Mouse (Mus musculus): ENCODE measurements around the gene Vkorc1l1. TPM values are rescaled to one million over a fixed set of nuclear protein-coding genes. Genes with fewer than 3 reads are reported as not detected.

The Vkorc1l1 gene
- total RNA-seq, 2 experiments from 2014 or later = 16.2 to 17.4 TPM

DNA sequence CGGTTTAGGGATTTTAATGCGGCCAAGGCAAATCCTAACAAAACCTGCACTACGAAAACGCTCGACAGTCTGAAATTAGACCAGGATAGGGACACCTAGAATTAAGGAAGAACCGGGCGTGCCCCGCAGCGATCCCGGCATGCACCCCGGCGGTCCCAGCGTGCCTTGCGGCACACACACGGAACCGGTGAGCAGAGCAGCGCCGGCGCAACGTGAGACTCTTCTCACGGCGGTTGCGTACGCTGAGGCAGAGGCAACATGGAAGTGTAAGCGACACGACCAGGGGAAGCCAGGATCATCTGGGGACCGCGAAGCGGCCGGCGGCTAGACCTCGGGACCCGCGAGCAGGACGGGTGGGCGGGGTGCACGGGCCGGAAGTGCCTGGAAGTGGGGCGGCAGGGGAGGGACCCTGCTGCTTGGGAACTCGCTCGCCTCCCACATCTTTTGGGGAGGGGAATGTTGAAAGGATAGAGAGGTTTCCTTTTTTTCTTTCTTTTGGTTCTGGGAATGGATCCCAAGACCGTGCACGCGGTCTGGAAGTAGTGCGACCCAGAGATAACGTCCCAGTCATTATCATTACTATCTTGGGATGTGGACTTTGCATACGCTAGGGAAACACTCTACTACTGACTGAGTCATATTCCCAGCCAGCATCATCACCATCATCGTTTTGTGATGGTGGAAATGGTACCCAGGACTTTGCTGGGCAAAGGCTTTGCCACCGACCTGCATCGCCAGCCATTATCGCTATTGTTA, 87.5 kb downstream of the Vkorc1l1 start, which contains the start of the genes Asl and Crcp:
TSS of gene Asl (minus strand) at position 106 of the 756 bp plus-strand sequence.
TSS of gene Crcp (plus strand) at position 149 of the 756 bp plus-strand sequence.
- DNase-seq = peak; percentile 85
- intact Hi-C loops (cut with DNase I; ENCODE audit: low total_unique reads) = no loop called here

DNA sequence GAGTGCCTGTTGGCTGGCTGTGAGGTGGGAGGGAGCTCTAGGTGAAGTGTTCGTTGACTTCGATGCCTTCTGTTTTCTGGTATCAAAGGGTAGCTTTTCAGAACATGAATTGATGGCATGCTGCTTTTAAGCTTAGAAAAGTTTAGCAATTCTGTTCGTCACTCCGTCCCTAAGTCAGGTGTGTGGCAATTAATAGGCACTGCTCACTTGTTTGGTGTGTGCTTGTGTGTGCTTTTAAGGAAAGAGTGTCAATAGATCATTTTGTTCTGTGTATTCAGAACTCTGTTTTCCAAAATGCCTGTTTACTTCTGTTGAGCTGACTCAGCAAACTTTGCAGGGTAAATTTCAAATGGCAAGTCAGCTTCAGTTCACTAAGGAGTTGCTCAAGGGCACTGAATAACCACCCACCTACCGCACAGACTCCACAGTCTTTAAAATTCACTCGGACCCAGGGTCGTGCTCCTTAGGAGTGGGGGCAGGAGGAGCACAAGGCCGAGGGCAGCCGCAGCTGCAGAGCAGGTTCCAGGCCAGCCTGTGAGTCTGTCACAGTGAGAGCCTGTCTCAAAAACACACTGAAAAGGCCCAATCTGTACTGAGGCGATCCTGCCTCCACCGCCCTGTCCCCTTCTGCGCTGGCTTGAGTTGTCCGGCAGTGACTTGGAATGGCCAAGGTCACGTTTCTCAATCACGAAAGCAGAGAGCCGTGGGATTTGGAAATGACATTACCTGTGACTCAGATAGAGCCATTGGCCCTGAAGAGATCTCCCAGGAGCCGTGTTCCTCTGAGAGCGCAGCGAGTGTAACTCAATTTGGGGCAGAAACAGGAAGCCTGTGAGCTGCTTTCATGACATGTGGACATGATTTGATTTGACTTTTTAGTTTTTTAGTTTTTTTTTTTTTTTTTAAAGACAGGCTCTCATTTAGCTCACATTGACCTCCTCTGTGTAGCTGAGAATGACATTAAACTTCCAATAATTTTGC, 89.9 kb downstream of the Vkorc1l1 start:
- no peak for DNase-seq
- intact Hi-C loops (cut with DNase I; ENCODE audit: low total_unique reads) = no loop called here

DNA sequence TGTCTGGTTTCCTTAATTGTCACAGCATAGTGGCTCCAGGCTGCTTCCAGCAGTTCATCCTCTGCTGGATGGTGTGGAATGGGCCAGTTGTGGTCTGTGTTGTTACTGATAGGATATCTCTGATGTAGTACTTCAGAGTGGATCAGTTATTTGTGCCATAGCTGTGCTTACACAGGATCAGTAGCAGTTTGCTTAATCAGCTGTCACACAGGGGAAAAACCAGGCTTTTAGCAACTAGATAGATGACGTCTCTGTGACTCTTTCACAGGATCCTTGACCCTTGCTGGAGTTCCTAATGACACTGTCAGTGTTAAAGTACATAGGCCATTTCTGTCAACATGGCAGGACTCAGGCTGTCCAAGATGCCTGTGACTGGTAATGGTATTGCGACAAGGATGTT, 92.1 kb downstream of the Vkorc1l1 start:
- no peak for DNase-seq
- intact Hi-C loops (cut with DNase I; ENCODE audit: low total_unique reads) = no loop called here

Other genes with a start within 250 kb of the Vkorc1l1 start
- not detected for gene Sept14, start 233.5 kb upstream of the Vkorc1l1 start, total RNA-seq (2021)
- gene Mrps17, start 226.5 kb upstream of the Vkorc1l1 start, total RNA-seq (2021) = 10 to 100 TPM; 64.4 to 69.3 TPM
- gene Nipsnap2, start 216.9 kb upstream of the Vkorc1l1 start, total RNA-seq (2021) = 100 to 1,000 TPM; 470 to 562 TPM
- 10 to 100 TPM; 13.0 to 16.2 TPM for gene Psph, start 154.5 kb upstream of the Vkorc1l1 start, total RNA-seq (2021)
- gene Sumf2, start 95.0 kb upstream of the Vkorc1l1 start, total RNA-seq (2021) = 10 to 100 TPM in 1 of 2 experiments, 1 to 10 TPM in 1; 9.2 to 10.4 TPM
- 100 to 1,000 TPM; 477 to 529 TPM for gene Chchd2, start 54.5 kb upstream of the Vkorc1l1 start, total RNA-seq (2021)
- gene Zbed5, start 46.2 kb upstream of the Vkorc1l1 start, total RNA-seq (2021) = under 1 TPM; 0.53 to 0.84 TPM
- gene Phkg1, start 43.4 kb upstream of the Vkorc1l1 start, total RNA-seq (2021) = 100 to 1,000 TPM; 245 to 293 TPM
- under 1 TPM; 0.11 to 0.39 TPM for gene Nupr1l, start 33.4 kb upstream of the Vkorc1l1 start, total RNA-seq (2021)
- 10 to 100 TPM; 10.6 to 13.4 TPM for gene Gusb, start 61.1 kb downstream of the Vkorc1l1 start, total RNA-seq (2021)
- 10 to 100 TPM; 12.5 to 15.8 TPM for gene Asl, start 87.3 kb downstream of the Vkorc1l1 start, total RNA-seq (2021)
- 10 to 100 TPM; 11.1 to 12.6 TPM for gene Crcp, start 87.3 kb downstream of the Vkorc1l1 start, total RNA-seq (2021)
- gene Tpst1, start 131.4 kb downstream of the Vkorc1l1 start, total RNA-seq (2021) = 10 to 100 TPM; 15.6 to 22.6 TPM
- 1 to 10 TPM; 1.7 to 3.1 TPM for gene Kctd7, start 202.9 kb downstream of the Vkorc1l1 start, total RNA-seq (2021)
- 10 to 100 TPM; 46.4 to 46.9 TPM for gene Rabgef1, start 229.8 kb downstream of the Vkorc1l1 start, total RNA-seq (2021)